Comparison of ENCODE assay signal across 16 mouse cellular contexts in the genomic region with DNA sequence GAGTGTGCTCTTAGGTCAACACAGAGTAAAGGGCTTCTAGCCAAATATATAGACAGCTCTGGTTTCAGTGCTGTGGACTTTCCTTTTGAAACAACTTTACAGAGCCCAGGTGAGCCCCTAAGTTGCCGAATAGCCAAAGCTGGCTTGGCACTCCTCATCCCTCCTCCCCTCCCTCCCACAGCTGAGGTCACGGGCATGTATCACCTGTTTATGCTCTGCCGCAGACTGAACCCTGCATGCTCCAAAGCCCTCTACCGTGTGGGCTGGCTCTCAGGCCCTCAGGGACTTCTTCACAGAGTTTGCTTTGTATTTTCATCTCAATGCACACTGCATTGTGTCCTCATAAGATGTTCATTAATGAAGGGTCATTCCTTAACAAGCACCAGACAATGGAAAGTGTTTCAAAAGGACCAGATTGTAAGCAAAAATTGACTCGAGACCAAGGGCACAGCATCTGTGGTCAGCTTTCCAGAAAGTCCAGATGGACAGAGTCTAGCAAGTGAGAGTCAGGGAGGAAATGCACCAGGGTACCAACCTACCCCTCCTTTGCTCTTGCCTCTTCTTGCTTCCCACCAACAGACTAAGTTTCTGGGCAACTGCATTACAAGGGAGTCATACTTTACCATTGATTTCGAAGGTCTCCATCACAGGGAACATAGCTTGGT.
DNase-seq lines count a peak whose midpoint lies in the region.
"Had no signal": no experiment of that assay in that cellular context is flagged by ENCODE, and none has a peak within 500 bp of the region (broad histone marks: within the 10 kb centered on the region; RNA-seq: fewer than 3 reads in every experiment).

No protein-coding gene starts in this region.

- peak; percentile 7 to 32 for DNase-seq in cerebellum, postnatal 25 days
- DNase-seq in cerebellum, adult 9-11 months = no peak
- peak; percentile 12 for DNase-seq in retina, postnatal 1 day
- no peak for DNase-seq in retina, embryonic 14.5 days (ENCODE audit: low spot score)
- peak; percentile 49 for DNase-seq in Muller cell, postnatal 12 days (ENCODE audit: inconsistent ontology term)
- DNase-seq in lung, postnatal 4 days = no peak
- DNase-seq: adrenal gland, postnatal 14 days; embryo, embryonic 11 days; gastrocnemius, adult 2 months; gastrocnemius, postnatal 36 days; heart, postnatal 4 days; kidney, adult 11 months; kidney, postnatal 25 days; liver, embryonic 13.5 days; lung, adult 18-20 months; right cerebral cortex, adult 18-20 months had no signal

Comparison
In these comparisons a context has a peak if more than half of its experiments do, and no peak if none do; other contexts are left out.
1. DNase-seq: peak in cerebellum, postnatal 25 days (2 of 2), retina, postnatal 1 day (single experiment) and Muller cell, postnatal 12 days (single experiment); none in cerebellum, adult 9-11 months (single experiment), retina, embryonic 14.5 days (single experiment) and lung, postnatal 4 days (0 of 2).